Mouse (Mus musculus) stomach, embryonic 16.5 days (tissue): ENCODE measurements around the gene Polh. TPM values are rescaled to one million over a fixed set of nuclear protein-coding genes. Genes with fewer than 3 reads are reported as not detected.

Experiments used
- ATAC-seq: fragments of 200-750 bp; cut with Nextera tagmentation; 2 replicates; pipeline ENCODE4 v1.8.0; 2017; ENCODE audit warnings: moderate number of reproducible peaks, moderate TSS enrichment; ENCODE audit not compliant: insufficient read depth, low FRiP score
- H3K27ac ChIP-seq: fragments of 300-500 bp; sonication (generic); 2 replicates; pipeline ENCODE4 v1.5.1; 2014; ENCODE audit warnings: low read length
- H3K27me3 ChIP-seq: fragments of 300-500 bp; sonication (generic); 2 replicates; pipeline ENCODE4 v1.6.1; 2014; ENCODE audit warnings: low read length, control low read depth, mixed read lengths; ENCODE audit not compliant: control insufficient read depth, insufficient read depth
- H3K36me3 ChIP-seq: fragments of 300-500 bp; sonication (generic); 2 replicates; pipeline ENCODE4 v1.6.1; 2014; ENCODE audit warnings: low read length; ENCODE audit not compliant: control insufficient read depth, insufficient read depth
- H3K4me1 ChIP-seq: fragments of 300-500 bp; sonication (generic); 2 replicates; pipeline ENCODE4 v1.6.1; 2014; ENCODE audit warnings: low read length, control low read depth, mixed read lengths; ENCODE audit not compliant: control insufficient read depth, insufficient read depth
- H3K4me2 ChIP-seq: fragments of 300-500 bp; sonication (generic); 2 replicates; pipeline ENCODE4 v1.6.1; 2014; ENCODE audit warnings: low read depth, low read length, mixed read lengths
- H3K4me3 ChIP-seq: fragments of 300-500 bp; sonication (generic); replicated peaks from 2 replicates; pipeline ENCODE4 v1.5.1; 2014; ENCODE audit warnings: mild to moderate bottlenecking, low read length
- H3K9ac ChIP-seq: fragments of 300-500 bp; sonication (generic); 2 replicates; pipeline ENCODE4 v1.6.1; 2014; ENCODE audit warnings: low read length
- H3K9me3 ChIP-seq: fragments of 300-500 bp; sonication (generic); replicated peaks from 2 replicates; pipeline ENCODE4 v1.6.1; 2016; ENCODE audit warnings: low read length, control low read depth; ENCODE audit not compliant: control insufficient read depth
- WGBS: fragments of 180-500 bp; shearing (Covaris S2); extraction: QIAGEN DNeasy Blood & Tissue Kit; methylation state at CpG from one replicate; pipeline ENCODE4 v1.1.7; 2014; 5-methylcytosine and 5-hydroxymethylcytosine counted together
- polyA plus RNA-seq: library from polyadenylated mRNA; unstranded; fragments of >200 nt; fragmentation: Nextera tagmentation; extraction: Ambion mirVana; gene quantifications from 2 replicates; pipeline ENCODE4 v1.2.1, GENCODE M21; 2015

Polh gene
- polyA plus RNA-seq, 1 experiment from 2014 or later: 14.9 TPM

DNA sequence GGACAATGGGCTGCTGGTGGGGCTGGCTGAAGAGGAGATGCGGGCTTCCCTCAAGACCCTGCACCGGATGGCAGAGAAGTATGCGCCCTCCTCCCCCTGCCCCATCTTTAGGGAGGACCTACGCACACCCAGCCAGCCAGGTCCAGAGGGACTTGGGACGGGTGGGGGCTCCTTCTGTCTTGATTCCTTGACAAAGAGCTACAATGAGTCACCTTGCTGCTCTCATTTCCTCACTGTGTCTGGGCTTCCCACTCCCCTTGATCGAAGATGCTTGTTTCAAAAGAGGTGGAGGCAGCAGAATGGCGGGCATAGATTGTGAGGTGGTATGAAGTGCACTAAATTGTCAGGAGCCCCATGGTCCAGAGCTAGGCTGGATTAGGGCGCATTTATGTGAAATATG lies 38.1 kb downstream of the Polh start:
- Histone ChIP-seq H3K4me2 (no peak overlapping the region), H3K4me1 (peaks cover 12% of the 10 kb centered on the region), H3K27me3 (no peaks in the 10 kb centered on the region), H3K4me3 (no peak overlapping the region), H3K36me3 (peaks cover 30% of the 10 kb centered on the region), H3K9ac (no peak overlapping the region), H3K27ac (no peak overlapping the region), H3K9me3 (no peaks in the 10 kb centered on the region)
- ATAC-seq: no peak
- WGBS: 96% methylated on average over 8 of the region's 8 CpGs

DNA sequence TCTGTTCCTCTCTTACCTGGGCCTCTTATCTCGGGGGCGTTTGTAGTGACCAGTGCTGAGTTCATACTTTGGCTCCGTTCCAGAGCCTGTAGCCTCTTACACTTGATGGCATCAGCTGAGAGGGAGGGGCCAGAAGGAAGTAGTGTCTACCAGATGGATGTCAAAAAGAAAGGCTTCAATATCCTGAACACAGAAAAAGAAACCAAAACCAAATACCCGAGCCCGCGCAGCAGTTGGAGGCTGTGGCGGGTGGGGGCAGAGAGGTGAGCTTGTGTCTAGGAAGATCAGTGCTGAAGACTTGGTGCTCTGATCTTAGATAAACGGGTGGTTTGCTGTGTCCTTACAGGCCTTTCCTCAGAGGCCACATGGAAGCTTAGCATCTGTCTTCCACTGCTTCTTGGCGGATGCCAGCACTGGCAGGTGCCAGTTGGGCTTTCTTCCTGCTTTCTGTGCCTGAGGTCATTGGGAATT lies 39.5 kb downstream of the Polh start:
- no peak for ATAC-seq
- no peaks in the 10 kb centered on the region for H3K27me3 ChIP-seq
- H3K36me3 ChIP-seq: peaks cover 24% of the 10 kb centered on the region
- H3K9me3 ChIP-seq: no peaks in the 10 kb centered on the region
- peak overlapping the region; percentile 2; the same call in 1 of the 2 replicates for H3K4me3 ChIP-seq
- H3K4me2 ChIP-seq: peak overlapping the region; percentile 25
- H3K27ac ChIP-seq: peak overlapping the region; percentile 46; the same call in 1 of the 2 replicates
- H3K4me1 ChIP-seq: peaks cover 12% of the 10 kb centered on the region
- 64% methylated on average over 9 of the region's 9 CpGs for WGBS
- no peak overlapping the region for H3K9ac ChIP-seq

GRCm38 (mm10) chr17:46162551-46162950 lies 39.9 kb downstream of the Polh start:
- H3K9me3 ChIP-seq: no peaks in the 10 kb centered on the region
- no peak overlapping the region for H3K9ac ChIP-seq
- peaks cover 23% of the 10 kb centered on the region for H3K36me3 ChIP-seq
- H3K27me3 ChIP-seq: no peaks in the 10 kb centered on the region
- WGBS: 82% methylated on average over 7 of the region's 7 CpGs
- peak overlapping the region; percentile 2; the same call in 1 of the 2 replicates for H3K4me3 ChIP-seq
- ATAC-seq: no peak
- H3K4me2 ChIP-seq: peak overlapping the region; percentile 25
- peaks cover 12% of the 10 kb centered on the region for H3K4me1 ChIP-seq
- H3K27ac ChIP-seq: peak overlapping the region; percentile 46; the same call in 1 of the 2 replicates

GRCm38 (mm10) chr17:46161710-46162109 lies 40.7 kb downstream of the Polh start:
- Histone ChIP-seq H3K9me3 (no peaks in the 10 kb centered on the region), H3K4me2 (peak overlapping the region; percentile 91), H3K27me3 (no peaks in the 10 kb centered on the region), H3K4me3 (peak overlapping the region; percentile 89), H3K4me1 (peaks cover 12% of the 10 kb centered on the region), H3K36me3 (peaks cover 16% of the 10 kb centered on the region), H3K9ac (peak overlapping the region; percentile 92), H3K27ac (peak overlapping the region; percentile 86)
- no peak for ATAC-seq
- 40% methylated on average over 9 of the region's 9 CpGs for WGBS

DNA sequence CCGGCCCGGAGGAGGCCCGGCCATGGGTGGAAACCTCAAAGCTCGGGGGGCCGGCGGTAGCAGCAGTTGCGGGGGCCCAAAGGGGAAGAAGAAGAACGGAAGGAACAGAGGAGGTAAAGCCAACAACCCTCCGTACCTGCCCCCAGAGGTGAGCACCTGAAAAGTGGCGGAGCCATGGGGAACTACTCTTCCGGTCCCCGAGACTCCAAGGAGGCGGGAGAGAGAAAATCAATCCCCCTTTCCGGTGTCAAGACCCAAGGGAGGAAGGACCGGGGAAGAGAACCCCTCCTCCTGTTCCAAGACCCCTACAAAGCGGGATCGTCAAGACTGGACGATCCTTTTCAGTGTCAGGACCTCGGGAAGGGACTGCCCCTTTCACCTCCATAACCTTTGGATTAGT lies 41.3 kb downstream of the Polh start:
- Histone ChIP-seq H3K9me3 (no peaks in the 10 kb centered on the region), H3K4me3 (peak overlapping the region; percentile 89), H3K27ac (peak overlapping the region; percentile 86), H3K36me3 (peaks cover 11% of the 10 kb centered on the region), H3K9ac (peak overlapping the region; percentile 92), H3K4me1 (peaks cover 12% of the 10 kb centered on the region), H3K27me3 (no peaks in the 10 kb centered on the region), H3K4me2 (peak overlapping the region; percentile 91)
- under 1% methylated on average over 19 of the region's 19 CpGs for WGBS
- 0 out of 2 replicates have a peak, but pooled peaks have one; percentile 4 for ATAC-seq

DNA sequence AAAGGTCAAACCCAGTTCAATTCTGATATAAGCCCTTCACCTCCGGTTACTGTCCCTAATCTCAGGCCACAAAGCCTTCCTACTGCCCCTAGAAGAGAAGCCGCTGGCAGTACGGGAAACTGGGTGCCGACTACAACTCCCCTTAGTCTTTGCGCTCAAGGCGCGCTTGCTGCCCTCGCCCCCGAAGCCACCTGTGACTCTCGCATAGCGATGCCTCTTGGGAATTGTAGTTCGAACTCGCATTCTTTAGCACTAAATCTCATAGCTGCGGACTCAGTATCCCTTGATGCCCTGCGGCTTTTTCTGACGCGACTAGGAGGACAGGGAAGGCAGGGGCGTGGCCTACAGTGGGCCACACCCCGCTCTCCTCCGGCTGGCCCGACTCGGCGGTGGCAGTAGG lies 41.8 kb downstream of the Polh start, which contains the start of gene Gtpbp2:
TSS of gene Gtpbp2 (plus strand) at position 347 of the 400 bp plus-strand sequence.
- H3K4me3 ChIP-seq: peak within 1 kb of the TSS; percentile 89
- H3K27me3 ChIP-seq: no peaks in the 10 kb centered on the region
- WGBS: under 1% methylated on average over 23 of the region's 23 CpGs
- H3K4me1 ChIP-seq: peaks cover 12% of the 10 kb centered on the region
- peaks cover 6% of the 10 kb centered on the region; the same call in 1 of the 2 replicates for H3K36me3 ChIP-seq
- peak within 1 kb of the TSS; percentile 96 for H3K27ac ChIP-seq
- peak within 1 kb of the TSS; percentile 91 for H3K4me2 ChIP-seq
- peak within 1 kb of the TSS; percentile 92 for H3K9ac ChIP-seq
- ATAC-seq: peak; percentile 94
- no peaks in the 10 kb centered on the region for H3K9me3 ChIP-seq

DNA sequence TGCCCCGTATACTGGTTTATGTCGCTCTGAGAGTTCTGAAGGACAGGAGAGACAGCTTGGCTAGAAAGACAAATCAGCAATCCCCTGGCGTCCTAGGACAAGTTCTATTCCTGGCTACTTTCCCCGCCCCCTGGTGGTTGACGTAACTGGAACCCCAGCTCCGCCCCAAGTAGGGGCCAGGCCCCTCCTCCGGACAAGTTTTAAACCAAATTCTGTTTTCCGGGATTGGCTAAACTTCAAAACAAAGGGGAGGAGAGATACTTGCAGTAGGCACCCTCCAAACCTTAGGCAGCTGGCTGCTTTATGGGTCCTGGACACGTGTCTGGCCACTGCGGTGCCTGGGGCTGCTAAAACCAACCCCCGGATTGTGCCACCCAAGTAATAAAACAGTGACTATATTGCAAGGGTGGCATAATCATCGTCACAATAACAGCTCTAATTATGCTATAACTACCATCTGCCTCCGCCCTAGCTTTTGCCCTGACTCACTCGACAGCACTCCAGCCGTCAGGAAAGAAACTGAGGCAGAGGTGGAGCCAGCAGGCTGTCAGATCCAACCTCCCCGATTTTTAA lies 42.3 kb downstream of the Polh start:
- peak overlapping the region; percentile 77 for H3K9ac ChIP-seq
- WGBS: under 1% methylated on average over 16 of the region's 16 CpGs
- H3K4me2 ChIP-seq: peak overlapping the region; percentile 91
- peak overlapping the region; percentile 89 for H3K4me3 ChIP-seq
- H3K36me3 ChIP-seq: peaks cover under 1% of the 10 kb centered on the region; the same call in 1 of the 2 replicates
- H3K9me3 ChIP-seq: no peaks in the 10 kb centered on the region
- H3K4me1 ChIP-seq: peaks cover 12% of the 10 kb centered on the region
- peak overlapping the region; percentile 96 for H3K27ac ChIP-seq
- peak; percentile 58 for ATAC-seq
- no peaks in the 10 kb centered on the region for H3K27me3 ChIP-seq

DNA sequence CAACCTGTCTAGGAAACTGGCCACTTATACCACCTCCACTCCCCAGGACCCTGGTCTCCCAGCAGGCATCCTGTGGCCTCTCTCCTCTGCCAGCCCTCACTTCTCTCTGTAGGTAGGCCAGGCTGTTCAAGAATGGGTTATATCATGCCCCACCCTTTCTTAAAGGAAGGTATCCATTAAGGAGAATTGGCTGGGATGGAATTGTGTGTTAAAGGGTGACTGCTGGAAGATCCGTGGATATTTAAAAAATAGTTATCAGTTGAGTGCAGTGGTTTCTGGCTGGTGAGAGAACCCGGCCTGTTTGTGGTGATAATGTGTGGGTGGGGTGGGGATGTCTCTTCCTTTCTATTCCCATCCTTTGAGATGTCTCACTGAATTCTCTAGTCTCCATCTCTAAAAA lies 43.2 kb downstream of the Polh start:
- WGBS: 52% methylated on average over 2 of the region's 2 CpGs
- no peaks in the 10 kb centered on the region for H3K36me3 ChIP-seq
- no peak for ATAC-seq
- no peaks in the 10 kb centered on the region for H3K9me3 ChIP-seq
- peak overlapping the region; percentile 91 for H3K4me2 ChIP-seq
- no peaks in the 10 kb centered on the region for H3K27me3 ChIP-seq
- H3K4me1 ChIP-seq: peaks cover 12% of the 10 kb centered on the region
- peak overlapping the region; percentile 96 for H3K27ac ChIP-seq
- H3K9ac ChIP-seq: peak overlapping the region; percentile 77; the same call in 1 of the 2 replicates
- peak overlapping the region; percentile 89 for H3K4me3 ChIP-seq

DNA sequence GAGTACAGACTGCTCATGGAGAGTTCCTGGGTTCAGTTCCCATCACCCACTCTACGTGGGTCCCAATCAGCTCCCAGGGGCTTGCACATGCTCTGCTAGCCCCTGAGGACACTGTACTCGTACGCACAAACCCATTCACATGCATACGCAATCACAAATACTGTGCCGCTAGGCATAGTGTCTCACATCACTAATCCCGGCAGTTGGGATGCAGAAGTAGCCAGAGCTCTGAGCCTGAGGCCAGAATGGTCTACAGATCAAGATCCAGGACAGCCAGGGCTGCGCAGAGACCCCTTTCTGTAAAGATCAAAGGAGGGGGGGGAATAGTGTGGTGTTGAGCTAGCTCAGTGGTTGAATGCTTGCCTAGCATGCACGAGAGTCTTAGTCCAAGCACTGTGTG lies 45.3 kb downstream of the Polh start:
- no peak overlapping the region for H3K9ac ChIP-seq
- no peak overlapping the region for H3K4me2 ChIP-seq
- ATAC-seq: no peak
- no peak overlapping the region for H3K27ac ChIP-seq
- no peaks in the 10 kb centered on the region for H3K9me3 ChIP-seq
- no peak overlapping the region for H3K4me3 ChIP-seq
- H3K4me1 ChIP-seq: peaks cover 17% of the 10 kb centered on the region
- no peaks in the 10 kb centered on the region for H3K36me3 ChIP-seq
- 83% methylated on average over 8 of the region's 8 CpGs for whole genome bisulfite sequencing
- H3K27me3 ChIP-seq: no peaks in the 10 kb centered on the region
